Mouse (Mus musculus) forebrain, embryonic 11.5 days (tissue): ENCODE measurements around the gene Gm30083. TPM values are rescaled to one million over a fixed set of nuclear protein-coding genes. Genes with fewer than 3 reads are reported as not detected.

ENCODE experiments used
- ATAC-seq: fragments of 200-750 bp; cut with Nextera tagmentation; replicated peaks from 2 replicates; pipeline ENCODE4 v1.8.0; 2017; ENCODE audit warnings: moderate TSS enrichment; ENCODE audit not compliant: low FRiP score
- DNase-seq: peaks from one replicate; pipeline ENCODE4 v3.0.0-alpha.2; 2017; ENCODE audit warnings: low spot score
- H3K27ac ChIP-seq: fragments of 300-500 bp; sonication (generic); 2 replicates; pipeline ENCODE4 v1.5.1; 2014; ENCODE audit warnings: low read depth, low read length
- H3K27me3 ChIP-seq: fragments of 300-500 bp; sonication (generic); 2 replicates; pipeline ENCODE4 v1.6.1; 2014; ENCODE audit warnings: mild to moderate bottlenecking, low read length, mixed read lengths; ENCODE audit not compliant: control insufficient read depth, insufficient read depth
- H3K36me3 ChIP-seq: fragments of 300-500 bp; sonication (generic); 2 replicates; pipeline ENCODE4 v1.6.1; 2014; ENCODE audit warnings: mild to moderate bottlenecking, low read length, moderate library complexity, mixed read lengths; ENCODE audit not compliant: control insufficient read depth, insufficient read depth
- H3K4me1 ChIP-seq: fragments of 300-500 bp; sonication (generic); replicated peaks from 2 replicates; pipeline ENCODE4 v1.6.1; 2014; ENCODE audit warnings: low read length, mixed read lengths; ENCODE audit not compliant: control insufficient read depth, insufficient read depth
- H3K4me2 ChIP-seq: fragments of 300-500 bp; sonication (generic); 2 replicates; pipeline ENCODE4 v1.6.1; 2014; ENCODE audit warnings: low read depth, mild to moderate bottlenecking, low read length, moderate library complexity, mixed read lengths; ENCODE audit not compliant: severe bottlenecking
- H3K4me3 ChIP-seq: fragments of 300-500 bp; sonication (generic); 2 replicates; pipeline ENCODE4 v1.5.1; 2014; ENCODE audit warnings: low read depth, low read length
- H3K9ac ChIP-seq: fragments of 300-500 bp; sonication (generic); 2 replicates; pipeline ENCODE4 v1.6.1; 2014; ENCODE audit warnings: low read length
- H3K9me3 ChIP-seq: fragments of 300-500 bp; sonication (generic); 2 replicates; pipeline ENCODE4 v1.6.1; 2016; ENCODE audit warnings: low read length, mixed read lengths; ENCODE audit not compliant: control insufficient read depth
- WGBS: fragments of 180-500 bp; shearing (Covaris S2); extraction: QIAGEN DNeasy Blood & Tissue Kit; methylation state at CpG from one replicate; pipeline ENCODE4 v1.1.7; 2014; 5-methylcytosine and 5-hydroxymethylcytosine counted together
- polyA plus RNA-seq: library from polyadenylated mRNA; unstranded; fragments of >200 nt; fragmentation: Nextera tagmentation; extraction: Ambion mirVana; gene quantifications from 2 replicates; pipeline ENCODE4 v1.2.1, GENCODE M21; 2014

Gm30083 gene
- polyA plus RNA-seq, 1 experiment from 2014 or later = not detected

GRCm38 (mm10) chr14:34016381-34016780 is 1.4 kb upstream of the Gm30083 start, which contains the start of gene Gm5460:
Gm5460 (plus strand) TSS chr14:34016758.
- no peak for DNase-seq
- H3K4me2 ChIP-seq = no peak within 1 kb of the TSS
- 95% methylated on average over 4 of the region's 4 CpGs for WGBS
- no peak for ATAC-seq
- H3K36me3 ChIP-seq = no peaks in the 10 kb centered on the region
- H3K27ac ChIP-seq = no peak within 1 kb of the TSS
- H3K27me3 ChIP-seq = no peaks in the 10 kb centered on the region
- H3K4me3 ChIP-seq = no peak within 1 kb of the TSS
- H3K4me1 ChIP-seq = no peaks in the 10 kb centered on the region
- no peak within 1 kb of the TSS for H3K9ac ChIP-seq
- H3K9me3 ChIP-seq = no peaks in the 10 kb centered on the region

GRCm38 (mm10) chr14:34002358-34002757 is 12.6 kb downstream of the Gm30083 start:
- 93% methylated on average over 5 of the region's 5 CpGs for WGBS
- no peak overlapping the region for H3K4me3 ChIP-seq
- H3K4me2 ChIP-seq = no peak overlapping the region
- no peaks in the 10 kb centered on the region for H3K27me3 ChIP-seq
- no peak overlapping the region for H3K27ac ChIP-seq
- no peaks in the 10 kb centered on the region for H3K9me3 ChIP-seq
- H3K9ac ChIP-seq = no peak overlapping the region
- H3K36me3 ChIP-seq = no peaks in the 10 kb centered on the region
- H3K4me1 ChIP-seq = no peaks in the 10 kb centered on the region
- DNase-seq (no peak), ATAC-seq (no peak)

- Histone ChIP-seq H3K27ac (no peak overlapping the region), H3K9me3 (no peaks in the 10 kb centered on the region), H3K4me1 (no peaks in the 10 kb centered on the region), H3K4me2 (no peak overlapping the region), H3K9ac (no peak overlapping the region), H3K4me3 (no peak overlapping the region), H3K27me3 (no peaks in the 10 kb centered on the region), H3K36me3 (no peaks in the 10 kb centered on the region)
- DNase-seq = no peak
- no peak for ATAC-seq
These were observed 13.5 kb downstream of the Gm30083 start for GRCm38 (mm10) chr14:34001445-34001844.

GRCm38 (mm10) chr14:34000076-34000475 is 14.9 kb downstream of the Gm30083 start:
- DNase-seq = no peak
- Histone ChIP-seq H3K9me3 (no peaks in the 10 kb centered on the region), H3K4me3 (no peak overlapping the region), H3K9ac (no peak overlapping the region), H3K36me3 (no peaks in the 10 kb centered on the region), H3K4me1 (no peaks in the 10 kb centered on the region), H3K27ac (no peak overlapping the region), H3K4me2 (no peak overlapping the region), H3K27me3 (no peaks in the 10 kb centered on the region)
- ATAC-seq = no peak

- no peak for DNase-seq
- Histone ChIP-seq H3K27me3 (no peaks in the 10 kb centered on the region), H3K4me1 (no peaks in the 10 kb centered on the region), H3K9me3 (no peaks in the 10 kb centered on the region), H3K36me3 (no peaks in the 10 kb centered on the region), H3K4me2 (no peak overlapping the region), H3K4me3 (no peak overlapping the region), H3K27ac (no peak overlapping the region), H3K9ac (no peak overlapping the region)
- no peak for ATAC-seq
- 71% methylated on average over 6 of the region's 6 CpGs for WGBS
These were observed 17.6 kb downstream of the Gm30083 start for GRCm38 (mm10) chr14:33997427-33997826.

- Histone ChIP-seq H3K4me3 (no peak overlapping the region), H3K4me1 (no peaks in the 10 kb centered on the region), H3K27ac (no peak overlapping the region), H3K9ac (no peak overlapping the region), H3K36me3 (no peaks in the 10 kb centered on the region), H3K4me2 (no peak overlapping the region), H3K27me3 (no peaks in the 10 kb centered on the region), H3K9me3 (no peaks in the 10 kb centered on the region)
- DNase-seq (no peak), ATAC-seq (no peak)
- 89% methylated on average over 6 of the region's 6 CpGs for WGBS
These were observed 21.3 kb downstream of the Gm30083 start for GRCm38 (mm10) chr14:33993521-33994289.

GRCm38 (mm10) chr14:33993051-33993450 is 21.9 kb downstream of the Gm30083 start:
- WGBS = 91% methylated on average over 9 of the region's 9 CpGs
- DNase-seq (no peak), ATAC-seq (no peak)
- H3K4me3 ChIP-seq = no peak overlapping the region
- no peaks in the 10 kb centered on the region for H3K36me3 ChIP-seq
- no peak overlapping the region for H3K9ac ChIP-seq
- H3K4me2 ChIP-seq = no peak overlapping the region
- H3K9me3 ChIP-seq = no peaks in the 10 kb centered on the region
- no peaks in the 10 kb centered on the region for H3K27me3 ChIP-seq
- H3K27ac ChIP-seq = no peak overlapping the region
- H3K4me1 ChIP-seq = no peaks in the 10 kb centered on the region

GRCm38 (mm10) chr14:33991971-33992370 is 23.0 kb downstream of the Gm30083 start:
- DNase-seq (no peak), ATAC-seq (no peak)
- 73% methylated on average over 4 of the region's 4 CpGs for WGBS
- Histone ChIP-seq H3K4me1 (no peaks in the 10 kb centered on the region), H3K4me2 (no peak overlapping the region), H3K4me3 (no peak overlapping the region), H3K27me3 (no peaks in the 10 kb centered on the region), H3K9me3 (no peaks in the 10 kb centered on the region), H3K27ac (no peak overlapping the region), H3K9ac (no peak overlapping the region), H3K36me3 (no peaks in the 10 kb centered on the region)

- no peak overlapping the region for H3K4me3 ChIP-seq
- H3K4me1 ChIP-seq = no peaks in the 10 kb centered on the region
- no peaks in the 10 kb centered on the region for H3K27me3 ChIP-seq
- no peak overlapping the region for H3K9ac ChIP-seq
- WGBS = 52% methylated on average over 3 of the region's 3 CpGs
- ATAC-seq = no peak
- no peaks in the 10 kb centered on the region for H3K36me3 ChIP-seq
- H3K9me3 ChIP-seq = no peaks in the 10 kb centered on the region
- no peak overlapping the region for H3K4me2 ChIP-seq
- no peak for DNase-seq
- no peak overlapping the region for H3K27ac ChIP-seq
These were observed 25.8 kb downstream of the Gm30083 start for GRCm38 (mm10) chr14:33989201-33989600.
